Mouse (Mus musculus) embryonic facial prominence, embryonic 15.5 days (tissue): Measurements from ENCODE around the gene Fbrs. TPM values are rescaled to one million over a fixed set of nuclear protein-coding genes. Genes with fewer than 3 reads are reported as not detected.
"Not testable (repeated sequence)": the region's sequence is repeated elsewhere in the genome, so short reads cannot be mapped to it uniquely, and the experiment has no call there.

Experiments used
- ATAC-seq: fragments of 200-750 bp; cut with Nextera tagmentation; 2 replicates; pipeline ENCODE4 v1.8.0; 2017; ENCODE audit warnings: low read depth, moderate TSS enrichment; ENCODE audit not compliant: insufficient number of reproducible peaks, low FRiP score, low TSS enrichment
- H3K27ac ChIP-seq: fragments of 300-500 bp; sonication (generic); replicated peaks from 2 replicates; pipeline ENCODE4 v1.5.1; 2015; ENCODE audit warnings: mild to moderate bottlenecking, inconsistent platforms
- H3K27me3 ChIP-seq: fragments of 300-500 bp; sonication (generic); 2 replicates; pipeline ENCODE4 v1.6.1; 2015; ENCODE audit warnings: inconsistent platforms
- H3K36me3 ChIP-seq: fragments of 300-500 bp; sonication (generic); 2 replicates; pipeline ENCODE4 v1.6.1; 2015; ENCODE audit warnings: mild to moderate bottlenecking, inconsistent platforms
- H3K4me1 ChIP-seq: fragments of 300-500 bp; sonication (generic); 2 replicates; pipeline ENCODE4 v1.6.1; 2015; ENCODE audit warnings: inconsistent platforms
- H3K4me2 ChIP-seq: fragments of 300-500 bp; sonication (generic); replicated peaks from 2 replicates; pipeline ENCODE4 v1.6.1; 2015; ENCODE audit warnings: mild to moderate bottlenecking, inconsistent platforms
- H3K4me3 ChIP-seq: fragments of 300-500 bp; sonication (generic); replicated peaks from 2 replicates; pipeline ENCODE4 v1.5.1; 2015; ENCODE audit warnings: mild to moderate bottlenecking, inconsistent platforms
- H3K9ac ChIP-seq: fragments of 300-500 bp; sonication (generic); 2 replicates; pipeline ENCODE4 v1.6.1; 2015; ENCODE audit warnings: inconsistent platforms
- H3K9me3 ChIP-seq: fragments of 300-500 bp; sonication (generic); replicated peaks from 2 replicates; pipeline ENCODE4 v1.6.1; 2016; ENCODE audit warnings: inconsistent platforms
- WGBS: fragments of 180-500 bp; shearing (Covaris S2); methylation state at CpG from one replicate; pipeline ENCODE4 v1.1.7; 2015; 5-methylcytosine and 5-hydroxymethylcytosine counted together
- polyA plus RNA-seq: library from polyadenylated mRNA; unstranded; fragments of >200 nt; fragmentation: Nextera tagmentation; extraction: Ambion mirVana; gene quantifications from 2 replicates; pipeline ENCODE4 v1.2.1, GENCODE M21; 2015

Gene Fbrs
- 17.1 and 17.3 TPM in 2 replicates for polyA plus RNA-seq

- Histone ChIP-seq H3K27ac (peak within 1 kb of the TSS; percentile 99), H3K4me3 (peak within 1 kb of the TSS; percentile 99), H3K9ac (peak within 1 kb of the TSS; percentile 96), H3K36me3 (peaks cover 47% of the 10 kb centered on the region), H3K4me1 (peaks cover 26% of the 10 kb centered on the region), H3K9me3 (no peaks in the 10 kb centered on the region), H3K4me2 (peak within 1 kb of the TSS; percentile 77), H3K27me3 (no peaks in the 10 kb centered on the region)
- ATAC-seq: peak; percentile 83
- WGBS: under 1% methylated on average over 56 of the region's 62 CpGs
Observed at GRCm38 (mm10) chr7:127478635-127479317, at the start of gene Fbrs. Fbrs (plus strand) TSS chr7:127479199.

GRCm38 (mm10) chr7:127435206-127435605, 43.8 kb upstream of the Fbrs start:
- WGBS: 95% methylated on average over 4 of the region's 4 CpGs
- no peak overlapping the region for H3K27ac ChIP-seq
- H3K4me2 ChIP-seq: no peak overlapping the region
- no peaks in the 10 kb centered on the region for H3K4me1 ChIP-seq
- H3K36me3 ChIP-seq: no peaks in the 10 kb centered on the region
- ATAC-seq: no peak
- no peaks in the 10 kb centered on the region; the same call in 1 of the 2 replicates for H3K27me3 ChIP-seq
- H3K4me3 ChIP-seq: no peak overlapping the region
- peaks cover 4% of the 10 kb centered on the region; the same call in 1 of the 2 replicates for H3K9me3 ChIP-seq
- H3K9ac ChIP-seq: no peak overlapping the region

- Histone ChIP-seq H3K27me3 (no peaks in the 10 kb centered on the region; the same call in 1 of the 2 replicates), H3K9me3 (peaks cover 4% of the 10 kb centered on the region; the same call in 1 of the 2 replicates), H3K4me2 (no peak overlapping the region), H3K4me1 (no peaks in the 10 kb centered on the region), H3K4me3 (no peak overlapping the region), H3K27ac (no peak overlapping the region), H3K9ac (no peak overlapping the region), H3K36me3 (peaks cover 7% of the 10 kb centered on the region; the same call in 1 of the 2 replicates)
- WGBS: 85% methylated on average over 3 of the region's 3 CpGs
- ATAC-seq: no peak
Observed at GRCm38 (mm10) chr7:127437724-127438123, 41.3 kb upstream of the Fbrs start.

GRCm38 (mm10) chr7:127443976-127444375, 35.0 kb upstream of the Fbrs start:
- Histone ChIP-seq H3K9ac (no peak overlapping the region), H3K27ac (no peak overlapping the region), H3K9me3 (no peaks in the 10 kb centered on the region), H3K36me3 (peaks cover 46% of the 10 kb centered on the region), H3K4me1 (no peaks in the 10 kb centered on the region; the same call in 1 of the 2 replicates), H3K4me3 (no peak overlapping the region), H3K4me2 (no peak overlapping the region), H3K27me3 (no peaks in the 10 kb centered on the region)
- no peak for ATAC-seq
- 94% methylated on average over 20 of the region's 20 CpGs for WGBS

GRCm38 (mm10) chr7:127448521-127449300, 30.3 kb upstream of the Fbrs start, which contains the start of gene Zfp689:
Zfp689 (minus strand) TSS chr7:127449158.
- ATAC-seq: peak; percentile 89
- under 1% methylated on average over 54 of the region's 54 CpGs for WGBS
- Histone ChIP-seq H3K4me3 (peak within 1 kb of the TSS; percentile 68), H3K4me2 (peak within 1 kb of the TSS; percentile 63), H3K9me3 (no peaks in the 10 kb centered on the region), H3K27me3 (no peaks in the 10 kb centered on the region), H3K4me1 (peaks cover 26% of the 10 kb centered on the region), H3K27ac (peak within 1 kb of the TSS; percentile 91), H3K36me3 (peaks cover 38% of the 10 kb centered on the region), H3K9ac (peak within 1 kb of the TSS; percentile 77)

GRCm38 (mm10) chr7:127449966-127450365, 29.0 kb upstream of the Fbrs start:
- Histone ChIP-seq H3K9me3 (no peaks in the 10 kb centered on the region), H3K36me3 (peaks cover 31% of the 10 kb centered on the region), H3K9ac (0 out of 2 replicates have a peak overlapping the region, but pooled peaks have one; percentile 12), H3K4me3 (peak overlapping the region; percentile 68), H3K4me1 (peaks cover 26% of the 10 kb centered on the region), H3K27ac (no peak overlapping the region), H3K4me2 (peak overlapping the region; percentile 63), H3K27me3 (no peaks in the 10 kb centered on the region)
- 81% methylated on average over 7 of the region's 7 CpGs for WGBS
- ATAC-seq: no peak

GRCm38 (mm10) chr7:127453056-127453455, 25.9 kb upstream of the Fbrs start:
- H3K27ac ChIP-seq: no peak overlapping the region
- ATAC-seq: no peak
- H3K9me3 ChIP-seq: no peaks in the 10 kb centered on the region
- H3K4me1 ChIP-seq: peaks cover 26% of the 10 kb centered on the region
- peaks cover 32% of the 10 kb centered on the region for H3K36me3 ChIP-seq
- H3K9ac ChIP-seq: no peak overlapping the region
- no peak overlapping the region for H3K4me3 ChIP-seq
- H3K4me2 ChIP-seq: no peak overlapping the region
- no peaks in the 10 kb centered on the region for H3K27me3 ChIP-seq
- 95% methylated on average over 2 of the region's 2 CpGs for whole genome bisulfite sequencing

GRCm38 (mm10) chr7:127454905-127455304, 24.1 kb upstream of the Fbrs start:
- ATAC-seq: no peak
- peaks cover 19% of the 10 kb centered on the region for H3K4me1 ChIP-seq
- 90% methylated on average over 7 of the region's 7 CpGs for whole genome bisulfite sequencing
- peaks cover 39% of the 10 kb centered on the region for H3K36me3 ChIP-seq
- no peak overlapping the region for H3K4me2 ChIP-seq
- H3K9me3 ChIP-seq: no peaks in the 10 kb centered on the region
- no peaks in the 10 kb centered on the region for H3K27me3 ChIP-seq
- no peak overlapping the region for H3K4me3 ChIP-seq
- H3K27ac ChIP-seq: no peak overlapping the region
- no peak overlapping the region for H3K9ac ChIP-seq

GRCm38 (mm10) chr7:127458371-127459122, 20.5 kb upstream of the Fbrs start:
- H3K27me3 ChIP-seq, H3K27ac ChIP-seq: not testable (repeated sequence)
- 85% methylated on average over 3 of the region's 3 CpGs for WGBS

GRCm38 (mm10) chr7:127459311-127459710, 19.7 kb upstream of the Fbrs start, which contains the start of gene Prr14:
Prr14 (plus strand) TSS chr7:127459611.
- H3K36me3 ChIP-seq: peaks cover 41% of the 10 kb centered on the region

More at GRCm38 (mm10) chr7:127458371-127459122, 20.5 kb upstream of the Fbrs start:
- not testable (repeated sequence) for H3K9me3 ChIP-seq, H3K4me2 ChIP-seq, H3K4me1 ChIP-seq, H3K9ac ChIP-seq, H3K4me3 ChIP-seq, ATAC-seq
- H3K36me3 ChIP-seq: peaks cover 41% of the 10 kb centered on the region

GRCm38 (mm10) chr7:127465191-127465590, 13.8 kb upstream of the Fbrs start:
- no peak for ATAC-seq
- Histone ChIP-seq H3K36me3 (peaks cover 32% of the 10 kb centered on the region), H3K27me3 (no peaks in the 10 kb centered on the region), H3K4me3 (no peak overlapping the region), H3K9ac (no peak overlapping the region), H3K9me3 (no peaks in the 10 kb centered on the region), H3K4me2 (no peak overlapping the region), H3K27ac (no peak overlapping the region), H3K4me1 (peaks cover 5% of the 10 kb centered on the region)
- WGBS: 81% methylated on average over 3 of the region's 3 CpGs

More at GRCm38 (mm10) chr7:127459311-127459710, 19.7 kb upstream of the Fbrs start, which contains the start of gene Prr14:
- 95% methylated on average over 8 of the region's 8 CpGs for WGBS
- H3K9me3 ChIP-seq, ATAC-seq, H3K4me1 ChIP-seq, H3K9ac ChIP-seq, H3K4me3 ChIP-seq, H3K27me3 ChIP-seq, H3K27ac ChIP-seq, H3K4me2 ChIP-seq: not testable (repeated sequence)
